Mouse (Mus musculus) embryonic fibroblast, embryonic 13.5 days (primary cell): Measurements from ENCODE around the gene Bmpr1b.

Experiments used
- CTCF ChIP-seq: IDR thresholded peaks from 2 replicates; pipeline ENCODE4 v1.5.1; 2011; ENCODE audit warnings: mild to moderate bottlenecking, control low read depth, low read length, moderate library complexity, borderline replicate concordance; ENCODE audit not compliant: insufficient read depth
- POLR2A ChIP-seq: IDR thresholded peaks from 2 replicates; pipeline ENCODE4 v1.6.1; 2011; ENCODE audit warnings: low read depth, mild to moderate bottlenecking, control low read depth, low read length, moderate library complexity

DNA sequence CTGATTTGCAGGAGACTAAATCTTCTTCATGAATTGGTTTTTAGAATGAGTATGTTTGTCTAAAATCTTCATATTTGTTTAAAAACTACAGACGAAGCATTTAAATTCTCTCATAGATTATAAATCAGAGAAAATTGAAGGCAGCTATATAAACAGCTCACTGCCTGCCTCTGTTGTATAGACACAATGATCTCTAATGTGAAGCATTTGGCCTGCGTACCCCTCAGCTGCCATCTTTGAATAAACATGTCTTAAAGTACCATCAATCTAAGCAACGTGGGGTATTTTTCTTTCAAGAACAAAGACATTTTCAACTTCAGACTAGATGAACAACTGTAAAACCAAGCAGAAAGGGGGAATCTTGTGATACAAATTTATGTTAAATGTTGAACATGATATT is 109.3 kb downstream of the Bmpr1b start:
- TF ChIP-seq CTCF = no peak
- TF ChIP-seq POLR2A = no peak
